Mouse (Mus musculus) ES-Bruce4 (cell line): Measurements from ENCODE around the gene Schip1. TPM values are rescaled to one million over a fixed set of nuclear protein-coding genes. Genes with fewer than 3 reads are reported as not detected.

ENCODE experiments used
- H3K27ac ChIP-seq: 2 replicates; pipeline ENCODE4 v1.5.1; 2012; ENCODE audit warnings: low read length, inconsistent platforms; ENCODE audit not compliant: insufficient read depth
- H3K27me3 ChIP-seq: 2 replicates; pipeline ENCODE4 v1.6.1; 2012; ENCODE audit warnings: mild to moderate bottlenecking, low read length, inconsistent platforms; ENCODE audit not compliant: control insufficient read depth, poor library complexity, insufficient read depth, severe bottlenecking
- H3K36me3 ChIP-seq: 2 replicates; pipeline ENCODE4 v1.6.1; 2012; ENCODE audit warnings: inconsistent platforms, mild to moderate bottlenecking, low read length, moderate library complexity; ENCODE audit not compliant: control insufficient read depth, poor library complexity, insufficient read depth, severe bottlenecking
- H3K4me1 ChIP-seq: one replicate; pipeline ENCODE4 v1.8.1; 2011; ENCODE audit warnings: low read length; ENCODE audit not compliant: control insufficient read depth, insufficient read depth
- H3K4me3 ChIP-seq: 2 replicates; pipeline ENCODE4 v1.5.1; 2011; ENCODE audit warnings: low read depth, mild to moderate bottlenecking, low read length
- H3K9ac ChIP-seq: 2 replicates; pipeline ENCODE4 v1.6.1; 2012; ENCODE audit warnings: low read depth, mild to moderate bottlenecking, inconsistent platforms; ENCODE audit not compliant: poor library complexity, severe bottlenecking
- H3K9me3 ChIP-seq: replicated peaks from 2 replicates; pipeline ENCODE4 v1.6.1; 2012; ENCODE audit warnings: mild to moderate bottlenecking, low read length, inconsistent platforms; ENCODE audit not compliant: control insufficient read depth, poor library complexity, insufficient read depth, severe bottlenecking
- CTCF ChIP-seq: IDR thresholded peaks from one replicate; pipeline ENCODE4 v1.8.1; 2011; ENCODE audit warnings: low read depth, low read length
- EP300 ChIP-seq: IDR thresholded peaks from 2 replicates; pipeline ENCODE4 v1.6.1; 2011; ENCODE audit warnings: low read depth, low read length; ENCODE audit not compliant: insufficient read depth
- POLR2A ChIP-seq: IDR thresholded peaks from one replicate; pipeline ENCODE4 v1.8.1; 2011; ENCODE audit warnings: low read length; ENCODE audit not compliant: insufficient read depth
- polyA plus RNA-seq: library from polyadenylated mRNA; stranded (reverse); fragments of >200 nt; gene quantifications from 2 replicates; pipeline ENCODE4 v1.2.4, GENCODE M21; 2011; ENCODE audit warnings: low read depth; ENCODE audit not compliant: missing spikeins, insufficient read depth, insufficient read length

Gene Schip1
- polyA plus RNA-seq, 1 experiment: 85.2 TPM

GRCm38 (mm10) chr3:68202162-68202902, 137.7 kb downstream of the Schip1 start:
- H3K4me3 ChIP-seq: no peak overlapping the region
- no peaks in the 10 kb centered on the region for H3K4me1 ChIP-seq
- H3K27me3 ChIP-seq: no peaks in the 10 kb centered on the region
- H3K9me3 ChIP-seq: no peaks in the 10 kb centered on the region
- H3K9ac ChIP-seq: no peak overlapping the region
- no peak for TF ChIP-seq EP300
- no peak for TF ChIP-seq POLR2A
- TF ChIP-seq CTCF: no peak
- no peak overlapping the region for H3K27ac ChIP-seq
- H3K36me3 ChIP-seq: no peaks in the 10 kb centered on the region

GRCm38 (mm10) chr3:68203934-68204467, 139.4 kb downstream of the Schip1 start:
- Histone ChIP-seq H3K9ac (no peak overlapping the region), H3K4me1 (no peaks in the 10 kb centered on the region), H3K36me3 (no peaks in the 10 kb centered on the region), H3K27ac (no peak overlapping the region), H3K9me3 (no peaks in the 10 kb centered on the region), H3K27me3 (no peaks in the 10 kb centered on the region), H3K4me3 (no peak overlapping the region)
- TF ChIP-seq EP300 (no peak), CTCF (no peak), POLR2A (no peak)

GRCm38 (mm10) chr3:68210422-68210821, 145.8 kb downstream of the Schip1 start:
- Histone ChIP-seq H3K4me1 (no peaks in the 10 kb centered on the region), H3K9ac (no peak overlapping the region), H3K36me3 (no peaks in the 10 kb centered on the region), H3K27ac (no peak overlapping the region), H3K9me3 (no peaks in the 10 kb centered on the region), H3K4me3 (no peak overlapping the region), H3K27me3 (no peaks in the 10 kb centered on the region)
- TF ChIP-seq EP300 (no peak), CTCF (no peak), POLR2A (no peak)

DNA sequence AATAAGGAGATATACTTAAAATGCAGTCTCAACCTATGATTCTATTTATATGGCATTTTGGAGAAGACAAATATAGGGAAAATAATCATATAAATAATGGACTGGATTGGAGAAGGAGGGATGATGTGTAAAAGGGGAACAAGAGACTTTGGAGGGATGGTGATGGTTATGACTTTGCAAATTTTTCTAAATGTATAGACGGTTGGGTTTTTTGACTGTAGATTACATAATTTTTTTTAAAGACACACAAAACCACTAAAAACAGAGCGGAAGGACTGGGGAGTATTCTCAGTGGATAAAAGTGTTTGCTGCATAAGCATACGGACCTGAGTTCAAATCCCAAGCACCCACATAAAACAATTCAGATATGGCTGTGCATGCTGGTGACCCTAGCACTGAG, 156.8 kb downstream of the Schip1 start:
- Histone ChIP-seq H3K4me1 (no peaks in the 10 kb centered on the region), H3K9me3 (no peaks in the 10 kb centered on the region), H3K4me3 (no peak overlapping the region), H3K27ac (no peak overlapping the region), H3K9ac (no peak overlapping the region), H3K36me3 (no peaks in the 10 kb centered on the region), H3K27me3 (no peaks in the 10 kb centered on the region)
- TF ChIP-seq EP300 (no peak), CTCF (no peak)

DNA sequence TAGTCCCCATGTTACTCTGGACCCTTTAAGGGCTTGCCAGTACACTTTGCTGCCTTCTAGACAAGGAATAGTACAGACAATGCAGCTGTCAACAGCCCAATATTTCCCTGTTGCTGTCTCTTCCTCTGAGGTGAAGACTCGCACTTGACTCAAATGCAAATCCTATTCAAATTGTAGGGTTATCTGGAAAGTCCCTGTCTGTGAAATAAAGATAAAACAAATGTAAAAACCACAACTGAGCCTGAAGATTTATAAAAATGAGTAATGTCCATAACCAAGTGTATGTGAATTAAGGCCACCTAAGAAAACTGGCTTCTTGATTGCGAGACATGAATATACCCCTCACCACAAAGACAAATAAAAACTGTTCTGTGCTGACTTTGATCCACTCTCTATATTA, 175.3 kb downstream of the Schip1 start:
- Histone ChIP-seq H3K9me3 (no peaks in the 10 kb centered on the region), H3K27ac (no peak overlapping the region), H3K9ac (no peak overlapping the region), H3K27me3 (no peaks in the 10 kb centered on the region), H3K36me3 (no peaks in the 10 kb centered on the region), H3K4me1 (no peaks in the 10 kb centered on the region), H3K4me3 (no peak overlapping the region)
- TF ChIP-seq CTCF (no peak), POLR2A (no peak), EP300 (no peak)

GRCm38 (mm10) chr3:68243239-68243638, 178.6 kb downstream of the Schip1 start:
- Histone ChIP-seq H3K9me3 (no peaks in the 10 kb centered on the region), H3K27me3 (no peaks in the 10 kb centered on the region), H3K4me1 (no peaks in the 10 kb centered on the region), H3K27ac (no peak overlapping the region), H3K4me3 (no peak overlapping the region), H3K36me3 (no peaks in the 10 kb centered on the region), H3K9ac (no peak overlapping the region)
- TF ChIP-seq CTCF: no peak
- TF ChIP-seq POLR2A: no peak
- TF ChIP-seq EP300: no peak
